Mouse (Mus musculus): Measurements from ENCODE around the gene Ssbp2. TPM values are rescaled to one million over a fixed set of nuclear protein-coding genes. Genes with fewer than 3 reads are reported as not detected.

Ssbp2 gene
- total RNA-seq, 1 experiment from 2014 or later, result 75.2 TPM

DNA sequence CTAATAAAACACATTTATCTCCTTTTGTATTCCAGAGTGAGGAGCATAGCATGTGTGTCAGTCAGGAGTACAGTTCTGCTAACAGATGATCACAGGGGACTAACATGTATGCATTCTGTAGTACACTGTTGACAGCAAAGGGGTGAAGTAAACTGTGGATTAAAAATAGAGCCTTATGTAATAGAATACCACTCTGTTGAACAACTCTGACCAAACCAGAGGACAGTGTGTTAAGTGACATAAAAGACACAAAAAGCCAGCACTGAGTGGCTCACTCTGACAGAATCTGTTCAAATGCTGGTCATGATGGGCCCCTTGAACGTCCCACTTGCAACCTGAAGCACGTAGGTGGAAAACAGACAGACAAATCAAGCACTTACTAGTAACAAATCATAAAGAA, 235.3 kb downstream of the Ssbp2 start:
- ATAC-seq (replicated peaks; ENCODE audit: low read depth, poor library complexity, severe bottlenecking), result no peak

DNA sequence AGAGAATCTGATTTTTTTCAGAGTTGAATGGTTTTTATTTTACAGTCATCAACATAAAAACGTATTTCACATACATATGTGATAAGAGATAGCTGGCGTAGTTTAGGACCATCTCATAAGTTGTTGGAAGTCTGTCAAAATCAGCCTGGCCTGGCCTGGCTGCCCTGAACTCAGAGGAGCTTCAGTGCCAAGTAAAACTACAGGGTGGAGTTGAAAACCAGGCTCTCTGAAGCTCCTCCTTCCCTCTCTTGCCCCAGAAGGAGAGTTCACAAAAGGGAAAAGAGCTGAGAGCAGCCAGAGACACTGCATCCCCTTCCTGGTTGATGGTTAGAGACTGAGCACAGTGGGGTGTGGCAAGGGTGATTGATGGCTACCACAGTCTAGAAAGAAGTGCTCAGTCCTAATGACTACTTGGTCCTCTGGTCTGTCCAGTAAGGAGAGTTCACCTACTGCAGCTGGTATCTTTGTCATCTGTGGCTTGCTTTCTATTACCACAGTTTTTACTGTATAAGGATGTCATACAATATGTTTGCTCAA, 236.1 kb downstream of the Ssbp2 start:
- 0 out of 2 replicates have a peak, but pooled peaks have one; percentile 18 for ATAC-seq (replicated peaks; ENCODE audit: low read depth, poor library complexity, severe bottlenecking)

DNA sequence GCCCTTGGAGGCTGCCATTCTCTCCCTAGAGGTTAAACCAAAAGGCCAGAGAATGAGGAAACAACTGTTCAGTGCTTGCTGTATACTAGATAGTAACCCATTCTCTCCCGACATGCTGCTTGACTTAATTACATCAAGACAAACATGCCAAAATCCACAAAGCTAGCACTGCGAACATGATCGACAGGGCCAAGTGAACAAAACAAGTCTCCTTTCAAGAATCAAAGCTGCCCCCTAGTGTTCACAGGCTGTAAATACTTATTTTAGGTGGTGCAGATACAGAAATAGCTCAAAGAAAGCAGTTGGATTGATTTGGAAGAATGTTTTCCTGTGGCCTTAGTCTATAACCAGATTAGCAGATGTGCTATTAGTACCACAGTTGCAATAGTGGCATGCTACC, 236.9 kb downstream of the Ssbp2 start:
- ATAC-seq (replicated peaks; ENCODE audit: low read depth, poor library complexity, severe bottlenecking), result peak; percentile 73

DNA sequence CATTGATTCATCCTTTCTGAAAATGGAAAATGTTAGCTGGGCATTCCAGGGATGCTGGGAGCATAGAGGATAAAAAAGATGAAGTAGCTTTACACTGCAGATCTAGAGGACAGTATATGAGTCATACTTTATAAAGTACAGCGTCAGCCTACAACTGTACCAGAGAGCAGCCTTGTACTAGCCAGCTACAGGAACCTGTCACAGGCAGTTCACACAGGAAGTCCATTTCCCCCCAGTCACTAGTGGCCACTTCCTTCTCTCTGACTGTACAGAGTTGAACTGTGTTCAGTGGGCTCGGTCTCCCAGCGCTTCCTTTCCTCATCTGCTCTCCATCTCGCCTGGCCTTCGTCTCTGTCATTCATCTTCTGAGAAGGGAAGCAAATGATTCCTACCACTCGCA, 242.3 kb downstream of the Ssbp2 start:
- ATAC-seq (replicated peaks; ENCODE audit: low read depth, poor library complexity, severe bottlenecking), result peak; percentile 100

DNA sequence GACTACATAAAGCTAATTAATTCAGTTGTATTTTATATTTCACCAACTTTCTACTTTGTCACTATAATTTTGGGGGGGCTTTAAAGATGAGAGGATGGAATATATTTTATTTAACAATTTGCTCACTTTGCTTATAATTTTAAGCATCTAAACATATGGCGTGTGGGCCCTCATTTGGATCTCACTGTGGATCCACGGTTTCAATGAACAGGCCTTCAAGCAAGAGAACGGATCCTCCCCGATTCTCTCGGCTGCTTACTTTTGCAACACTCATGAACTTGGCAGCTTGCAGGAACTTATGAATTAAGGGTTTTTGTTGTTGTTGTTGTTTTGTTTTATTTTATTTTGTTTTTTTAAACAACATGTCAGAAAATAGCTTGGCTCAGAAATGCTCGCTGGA, 259.4 kb downstream of the Ssbp2 start:
- ATAC-seq (replicated peaks; ENCODE audit: low read depth, poor library complexity, severe bottlenecking), result no peak

DNA sequence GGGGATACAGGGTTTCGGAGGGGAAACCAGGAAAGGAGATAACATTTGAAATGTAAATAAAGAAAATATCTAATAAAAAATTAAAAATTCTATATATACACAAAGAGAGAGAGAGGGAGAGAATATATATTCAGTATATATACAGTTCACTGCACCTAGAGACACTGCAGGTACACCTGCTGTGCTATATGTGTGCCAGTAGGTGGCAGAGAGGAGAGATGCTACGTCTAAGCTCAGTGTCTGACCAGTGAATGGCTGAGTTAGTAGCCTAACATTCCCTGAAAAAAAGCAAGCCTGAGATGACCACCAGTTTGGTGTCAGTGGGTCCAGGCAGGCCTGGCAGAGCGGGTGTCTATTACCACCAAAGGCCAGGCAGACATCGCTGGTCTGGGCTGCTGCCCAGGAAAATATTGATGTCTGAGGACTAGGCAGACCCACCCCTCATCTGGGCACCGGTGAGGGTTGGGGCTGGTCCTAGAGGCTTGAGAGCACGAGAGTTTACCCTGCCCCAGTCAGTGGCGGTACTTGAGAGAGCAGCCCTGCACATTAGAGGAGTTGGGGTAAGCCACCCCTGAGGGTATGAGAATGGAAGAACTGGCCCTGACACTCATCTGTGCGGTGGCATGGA, 263.1 kb downstream of the Ssbp2 start:
- peak; percentile 80 for ATAC-seq (replicated peaks; ENCODE audit: low read depth, poor library complexity, severe bottlenecking)

DNA sequence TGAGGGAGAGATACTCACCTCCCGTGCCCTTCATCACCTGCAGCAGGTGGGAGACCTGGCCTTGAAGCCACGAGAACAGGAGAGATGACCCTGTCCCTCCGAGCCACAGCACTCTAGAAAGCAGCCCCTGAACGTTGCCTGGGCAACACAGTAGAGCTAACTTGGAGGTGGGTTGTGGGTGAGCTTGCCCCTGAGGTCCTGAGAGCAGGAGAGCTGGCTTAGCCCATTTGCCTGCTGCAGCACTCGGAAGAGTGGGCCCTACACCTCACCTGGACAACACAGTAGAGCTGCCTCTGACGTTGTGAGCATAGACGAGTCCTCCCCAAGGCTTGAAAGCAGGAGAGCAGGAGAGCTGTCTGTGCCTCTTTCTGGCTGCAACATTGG, 263.6 kb downstream of the Ssbp2 start:
- no peak for ATAC-seq (replicated peaks; ENCODE audit: low read depth, poor library complexity, severe bottlenecking)

DNA sequence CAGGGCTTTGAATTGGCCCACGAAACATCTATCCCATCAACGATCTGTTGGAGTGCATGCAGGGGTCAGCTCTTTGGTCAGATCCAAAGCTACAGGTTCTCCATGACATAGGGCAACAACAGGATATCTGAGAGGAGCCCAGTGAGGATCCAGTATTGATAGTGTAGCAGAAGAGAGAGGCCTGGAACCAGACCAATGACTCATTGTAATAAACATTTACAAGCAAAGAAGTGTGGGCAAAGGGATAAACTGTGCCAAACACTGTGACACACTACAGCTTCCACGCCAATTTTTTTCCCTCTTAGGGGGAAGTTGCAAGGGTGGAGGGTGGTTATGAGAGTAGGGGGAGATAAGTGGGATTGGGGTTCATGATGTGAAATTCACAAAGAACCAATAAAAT, 264.1 kb downstream of the Ssbp2 start:
- no peak for ATAC-seq (replicated peaks; ENCODE audit: low read depth, poor library complexity, severe bottlenecking)

DNA sequence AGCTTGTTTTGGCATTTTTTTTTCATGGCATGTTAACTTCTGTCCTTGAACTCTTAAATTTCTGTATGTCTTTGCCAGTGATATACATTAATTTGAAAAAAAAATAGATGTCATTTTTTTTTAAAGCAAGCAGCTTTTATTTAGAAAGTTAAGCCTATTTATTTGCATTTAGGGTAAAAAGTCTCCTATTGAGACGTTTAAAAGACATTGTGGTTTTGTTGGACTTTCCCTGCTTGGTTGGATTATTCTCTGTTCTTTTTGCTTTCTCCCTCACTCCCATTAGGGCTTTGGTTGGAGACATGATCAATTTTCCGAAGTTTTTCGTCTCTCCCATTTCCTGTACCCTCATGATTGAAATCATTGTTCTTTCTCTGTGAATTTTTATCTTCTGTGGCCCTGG, 265.0 kb downstream of the Ssbp2 start:
- ATAC-seq (replicated peaks; ENCODE audit: low read depth, poor library complexity, severe bottlenecking), result no peak

DNA sequence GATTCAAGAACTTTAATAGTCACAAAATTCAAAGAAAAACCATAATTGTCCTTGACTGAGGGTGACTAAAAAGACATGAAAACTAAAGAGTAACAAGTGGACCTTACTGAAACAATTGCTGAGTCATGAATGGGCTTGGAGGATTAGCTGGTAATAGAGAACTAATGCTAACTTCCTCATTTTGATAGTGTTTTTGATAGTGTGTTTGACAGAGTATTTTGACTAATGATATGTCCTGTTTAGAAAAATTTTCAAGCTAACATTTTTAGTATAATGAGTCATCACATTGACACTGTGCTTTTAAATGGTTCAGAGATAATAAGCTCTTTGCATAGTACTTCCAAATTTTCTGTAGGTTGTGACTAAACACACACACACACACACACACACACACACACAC, 267.8 kb downstream of the Ssbp2 start:
- ATAC-seq (replicated peaks; ENCODE audit: low read depth, poor library complexity, severe bottlenecking), result peak; percentile 95

DNA sequence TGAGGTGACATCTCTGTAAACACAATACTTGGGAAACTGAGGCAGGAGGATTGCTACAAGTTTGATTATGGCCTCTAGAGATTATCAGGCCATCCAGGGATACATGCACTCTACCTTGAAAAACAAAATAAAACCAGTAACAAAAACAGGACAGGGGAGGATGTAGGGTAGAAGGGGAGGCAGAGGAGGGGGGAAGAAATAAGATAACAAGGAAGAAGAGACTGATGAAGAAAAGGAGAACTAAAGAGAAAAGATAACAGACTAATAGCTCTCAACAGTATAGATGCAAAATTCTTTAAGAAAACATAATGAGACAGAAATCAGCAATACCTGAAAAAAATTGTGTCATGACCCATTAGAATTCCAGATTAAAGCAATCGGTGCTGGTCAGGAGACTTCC, 277.1 kb downstream of the Ssbp2 start:
- ATAC-seq (replicated peaks; ENCODE audit: low read depth, poor library complexity, severe bottlenecking), result no peak

DNA sequence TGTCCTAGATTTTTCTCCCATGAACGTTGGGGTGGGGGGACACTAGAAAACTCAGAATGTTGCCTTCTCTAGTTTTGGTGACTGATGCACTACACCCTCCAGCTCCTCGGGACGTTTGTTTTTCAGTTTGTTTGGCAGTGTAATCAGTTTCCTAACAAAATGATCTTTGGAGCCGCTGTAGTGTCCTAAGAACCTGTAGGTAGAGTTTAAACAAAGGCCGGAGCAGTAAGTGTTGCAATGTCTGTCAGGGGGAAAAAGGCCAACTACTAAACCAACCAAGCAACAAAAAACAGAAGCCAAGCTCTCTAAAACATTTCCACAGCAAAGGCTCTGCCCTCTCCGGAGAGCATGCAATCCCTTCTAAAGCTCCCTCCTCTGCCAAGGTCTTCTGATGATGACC, 280.8 kb downstream of the Ssbp2 start:
- ATAC-seq (replicated peaks; ENCODE audit: low read depth, poor library complexity, severe bottlenecking), result no peak

DNA sequence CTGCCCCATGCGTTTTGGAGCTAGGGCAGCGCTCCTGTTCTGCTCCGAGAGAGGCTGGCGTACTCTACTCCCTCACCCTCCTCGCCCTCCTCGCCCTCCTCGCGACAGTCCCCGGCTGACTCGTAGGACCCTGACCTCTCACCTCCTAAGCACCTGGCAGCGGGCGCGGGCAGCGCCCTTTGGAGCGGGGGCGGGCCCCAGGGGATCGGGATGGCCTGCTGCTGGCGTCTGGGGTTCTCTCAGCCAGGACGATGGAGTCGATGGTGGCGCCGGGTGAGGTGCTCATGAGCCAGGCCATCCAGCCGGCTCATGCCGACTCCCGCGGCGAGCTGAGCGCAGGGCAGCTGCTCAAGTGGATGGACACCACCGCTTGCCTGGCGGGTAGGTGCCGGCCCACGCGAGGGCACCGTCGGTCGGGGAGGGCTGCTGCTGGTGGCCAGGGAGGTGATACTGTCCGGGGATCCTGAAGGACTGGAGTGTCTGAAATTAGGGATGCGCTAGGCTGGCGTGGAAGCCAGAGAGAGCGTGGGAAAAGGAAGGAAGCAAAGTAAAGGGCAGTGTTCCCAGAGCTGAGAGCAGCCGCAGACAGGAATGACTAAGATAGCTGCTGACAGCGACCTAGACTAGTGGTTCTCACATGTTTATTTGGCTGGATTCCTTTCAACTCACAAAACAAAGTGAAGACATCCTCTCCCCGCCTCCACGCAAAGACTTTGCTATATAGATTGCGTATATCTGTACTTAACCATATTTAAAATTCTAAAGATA, 281.4 kb downstream of the Ssbp2 start, which contains the start of gene Acot12:
Gene Acot12 (plus strand): TSS at position 233 of the 768 bp plus-strand sequence.
- peak; percentile 69 for ATAC-seq (replicated peaks; ENCODE audit: low read depth, poor library complexity, severe bottlenecking)

DNA sequence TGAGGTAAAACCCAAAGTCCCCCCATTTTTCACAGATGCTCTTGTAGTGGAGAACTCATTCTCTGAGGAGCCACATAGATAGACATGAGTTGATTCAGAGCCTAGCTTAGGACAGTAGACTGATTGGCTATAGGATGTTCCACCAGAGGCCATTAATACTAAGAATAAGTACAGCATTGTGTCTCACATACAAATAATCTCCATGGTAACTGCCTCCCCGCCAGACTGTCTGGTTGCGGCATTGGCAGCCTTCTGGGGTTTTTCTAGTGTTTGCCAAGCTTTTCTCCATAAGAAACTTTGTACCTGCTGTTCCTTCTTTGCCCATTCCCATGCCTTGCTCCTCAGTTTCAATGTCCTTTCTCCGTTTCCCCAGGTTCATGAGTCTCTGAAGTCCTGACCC, 283.1 kb downstream of the Ssbp2 start:
- no peak for ATAC-seq (replicated peaks; ENCODE audit: low read depth, poor library complexity, severe bottlenecking)

DNA sequence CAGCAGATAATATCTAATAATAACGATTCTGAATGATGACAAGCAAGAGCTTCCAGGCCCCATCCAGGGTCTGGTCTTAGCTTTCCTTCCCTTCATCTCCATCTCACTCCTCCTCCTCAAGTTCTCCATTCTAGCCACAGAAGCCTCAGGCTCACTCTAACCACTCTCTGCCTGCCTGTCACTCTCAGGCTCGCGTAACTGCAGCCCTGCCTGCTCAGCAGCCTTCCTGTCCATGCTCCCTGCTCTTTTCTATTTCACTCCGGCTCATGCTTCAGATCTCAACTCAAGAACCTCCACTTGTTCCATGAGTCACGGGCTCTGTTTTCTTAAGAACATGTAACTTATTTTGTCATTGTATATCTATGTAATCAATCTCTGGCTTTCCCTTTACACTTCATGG, 286.4 kb downstream of the Ssbp2 start:
- no peak for ATAC-seq (replicated peaks; ENCODE audit: low read depth, poor library complexity, severe bottlenecking)

DNA sequence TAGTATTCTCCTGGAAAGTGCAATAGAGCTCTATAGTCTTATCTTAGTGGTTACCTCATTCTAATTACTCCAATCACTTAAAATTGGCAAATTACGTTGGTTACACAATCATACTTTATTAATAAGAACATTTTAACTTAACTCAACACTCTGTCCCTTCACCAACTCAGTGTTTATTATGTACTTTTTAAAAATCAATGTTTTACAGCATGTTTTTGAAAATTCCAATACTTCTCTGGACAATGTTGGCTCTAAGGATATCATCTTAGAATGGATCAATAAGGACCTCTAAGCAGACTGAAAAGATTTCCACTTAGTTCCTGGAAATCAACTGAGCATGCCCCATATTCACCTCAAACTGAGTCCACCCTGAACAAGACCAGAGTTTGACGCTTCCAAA, 288.3 kb downstream of the Ssbp2 start:
- no peak for ATAC-seq (replicated peaks; ENCODE audit: low read depth, poor library complexity, severe bottlenecking)

DNA sequence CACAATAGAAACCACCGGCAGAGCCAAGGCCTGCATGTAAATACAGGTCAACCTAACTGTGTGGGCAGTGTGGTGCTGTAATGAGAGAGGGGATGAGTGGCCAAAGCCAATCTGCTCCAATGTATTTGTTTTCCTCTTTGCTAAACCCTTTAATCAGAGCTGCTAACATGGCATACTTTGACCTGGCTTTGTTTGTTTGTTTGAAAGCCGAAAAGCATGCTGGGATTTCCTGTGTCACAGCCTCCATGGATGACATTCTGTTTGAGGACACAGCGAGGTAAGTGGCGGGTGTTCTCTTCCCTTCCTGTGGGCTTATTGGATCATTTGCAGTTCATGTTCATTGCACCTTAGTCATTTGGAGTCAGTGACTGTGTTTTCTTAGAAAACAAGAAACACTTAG, 289.9 kb downstream of the Ssbp2 start:
- no peak for ATAC-seq (replicated peaks; ENCODE audit: low read depth, poor library complexity, severe bottlenecking)

Other genes with a start within 250 kb of the Ssbp2 start
- 7.3 and 24.2 TPM in 2 replicates for gene Atg10, start 236.3 kb upstream of the Ssbp2 start, total RNA-seq (2017)

Data from common myeloid progenitor, adult 5-6 weeks (primary cell).